Mouse (Mus musculus) bone marrow macrophage, adult 2 months (primary cell): Measurements from ENCODE around the gene Ccdc57. TPM values are rescaled to one million over a fixed set of nuclear protein-coding genes. Genes with fewer than 3 reads are reported as not detected.

Experiments
- H3K27ac ChIP-seq: 2 replicates; pipeline ENCODE4 v1.5.1; 2012; ENCODE audit warnings: low read depth, low read length; ENCODE audit not compliant: insufficient read depth
- H3K4me1 ChIP-seq: 2 replicates; pipeline ENCODE4 v1.6.1; 2012; ENCODE audit warnings: low read length; ENCODE audit not compliant: control insufficient read depth, insufficient read depth
- H3K4me3 ChIP-seq: 2 replicates; pipeline ENCODE4 v1.5.1; 2012; ENCODE audit warnings: mild to moderate bottlenecking, low read length, moderate library complexity; ENCODE audit not compliant: insufficient read depth
- CTCF ChIP-seq: IDR thresholded peaks from 2 replicates; pipeline ENCODE4 v1.5.1; 2012; ENCODE audit warnings: low read depth, mild to moderate bottlenecking, low read length, moderate library complexity
- POLR2A ChIP-seq: IDR thresholded peaks from 2 replicates; pipeline ENCODE4 v1.6.1; 2012; ENCODE audit warnings: mild to moderate bottlenecking, low read depth, low read length, borderline replicate concordance
- polyA plus RNA-seq: library from polyadenylated mRNA; stranded (reverse); fragments of >200 nt; gene quantifications from 2 replicates; pipeline ENCODE4 v1.2.4, GENCODE M21; 2012; ENCODE audit not compliant: missing spikeins, insufficient read depth, insufficient read length

The Ccdc57 gene
- polyA plus RNA-seq, 1 experiment: 4.1 TPM

GRCm38 (mm10) chr11:120831659-120832440 is 100.8 kb downstream of the Ccdc57 start:
- H3K4me1 ChIP-seq: no peaks in the 10 kb centered on the region
- H3K27ac ChIP-seq: no peak overlapping the region
- H3K4me3 ChIP-seq: no peak overlapping the region
- TF ChIP-seq POLR2A (no peak), CTCF (no peak)

GRCm38 (mm10) chr11:120830686-120831085 is 102.0 kb downstream of the Ccdc57 start:
- no peak overlapping the region for H3K4me3 ChIP-seq
- peaks cover 6% of the 10 kb centered on the region for H3K4me1 ChIP-seq
- TF ChIP-seq POLR2A: no peak
- no peak for TF ChIP-seq CTCF
- no peak overlapping the region for H3K27ac ChIP-seq

DNA sequence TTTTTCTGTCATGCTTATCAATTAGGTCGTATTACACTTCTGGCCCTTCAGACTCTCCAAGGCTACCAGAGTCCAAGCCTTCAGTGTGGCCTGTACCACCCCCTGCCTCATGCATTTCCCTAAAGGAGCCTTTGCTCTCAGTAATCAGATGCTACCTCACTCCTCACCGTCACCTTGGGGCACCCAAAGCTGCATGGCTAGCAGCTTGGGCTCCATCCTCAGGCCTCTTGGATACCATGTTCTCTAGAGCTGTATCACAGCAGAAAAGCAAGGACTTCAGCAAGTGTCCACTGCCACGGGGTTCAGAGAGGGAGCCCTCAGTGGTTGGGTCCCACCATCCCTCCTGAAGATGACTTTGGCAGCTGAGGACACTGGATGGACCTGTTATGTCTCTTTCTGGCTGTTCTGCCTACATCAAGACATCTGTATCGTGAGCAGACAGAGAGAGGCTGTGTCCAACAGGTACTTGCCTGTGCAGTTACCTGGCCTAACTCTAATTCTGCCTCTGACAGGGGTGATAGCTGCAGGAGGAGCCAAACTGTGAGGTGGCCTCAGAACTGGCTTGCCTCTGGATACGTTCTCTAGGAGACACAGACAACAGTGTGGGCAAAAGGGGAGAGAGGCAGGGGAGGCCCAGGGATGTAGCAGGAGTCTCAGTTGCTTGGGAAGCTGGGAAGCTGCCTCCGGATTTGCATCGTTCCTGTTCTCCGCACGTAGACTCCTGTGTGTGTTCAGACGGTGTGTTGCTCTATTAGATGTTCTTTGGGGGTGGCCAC is 102.7 kb downstream of the Ccdc57 start:
- H3K27ac ChIP-seq: no peak overlapping the region
- peaks cover 12% of the 10 kb centered on the region for H3K4me1 ChIP-seq
- H3K4me3 ChIP-seq: no peak overlapping the region
- TF ChIP-seq CTCF (no peak), POLR2A (no peak)

DNA sequence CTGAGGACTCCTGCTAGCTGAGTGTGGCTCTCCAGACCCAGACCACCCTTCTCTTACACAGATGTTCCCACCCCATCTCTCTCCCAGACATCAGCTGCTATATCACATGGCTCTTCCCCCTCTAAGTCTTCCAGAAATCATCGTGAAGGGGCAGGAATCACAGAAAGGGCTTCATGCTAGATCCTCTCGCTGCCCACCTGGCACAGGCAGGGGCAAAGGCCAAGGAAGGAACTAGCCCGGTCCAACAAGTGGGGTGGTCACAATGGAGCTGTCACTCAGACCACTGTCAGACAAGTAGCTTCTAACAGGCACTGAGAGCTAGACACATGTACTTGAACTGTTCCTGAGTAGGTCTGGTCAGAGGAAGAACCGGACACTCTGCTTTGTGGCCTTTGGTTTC is 104.3 kb downstream of the Ccdc57 start:
- peaks cover 12% of the 10 kb centered on the region for H3K4me1 ChIP-seq
- no peak overlapping the region for H3K4me3 ChIP-seq
- TF ChIP-seq POLR2A (no peak), CTCF (no peak)

DNA sequence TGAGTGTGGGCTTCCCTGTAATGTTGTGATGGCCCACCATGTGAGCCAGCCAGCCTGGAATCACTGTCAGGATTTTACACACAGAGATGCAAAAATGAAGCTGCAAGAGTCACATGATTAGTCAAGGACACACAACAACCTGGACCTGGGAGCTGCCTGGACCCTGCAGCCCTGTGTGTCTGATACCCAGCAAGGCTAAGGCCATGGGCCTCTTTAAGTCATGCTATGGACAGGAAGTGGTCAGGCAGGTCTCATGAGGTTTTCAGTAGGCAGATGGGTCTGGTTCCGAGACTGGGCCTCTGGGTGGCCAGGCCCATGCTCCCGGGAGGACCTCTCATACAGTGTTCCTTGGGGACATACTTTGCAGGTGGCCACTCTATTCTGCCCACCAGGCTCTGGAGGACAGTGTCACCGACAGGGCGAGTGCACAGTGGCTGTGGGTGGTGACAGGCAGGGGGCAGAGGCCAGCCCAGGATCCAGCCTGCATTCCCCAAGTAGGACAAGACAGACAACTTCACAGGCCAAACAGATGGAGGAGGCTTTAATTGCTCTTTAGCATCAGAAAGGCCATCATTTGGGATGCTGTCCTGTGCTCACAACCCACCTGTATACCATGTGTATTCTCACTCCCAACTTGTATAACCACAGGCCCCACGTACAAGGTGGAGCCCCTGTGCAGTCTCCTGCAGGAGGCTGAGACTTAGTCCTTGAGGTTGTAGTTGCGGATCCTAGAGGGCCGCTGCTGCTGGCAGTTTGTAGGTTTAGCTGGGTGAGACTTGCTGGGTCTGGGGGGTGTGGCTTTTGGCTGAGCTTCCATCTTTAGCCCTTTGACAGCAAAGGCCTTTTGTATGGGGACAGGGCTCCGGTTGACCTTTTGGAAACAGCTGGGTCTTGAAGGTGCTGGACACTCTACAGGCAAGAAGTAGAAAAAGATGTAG is 106.4 kb downstream of the Ccdc57 start:
- no peak for TF ChIP-seq CTCF
- TF ChIP-seq POLR2A: no peak
- Histone ChIP-seq H3K4me1 (peaks cover 18% of the 10 kb centered on the region), H3K27ac (no peak overlapping the region), H3K4me3 (no peak overlapping the region)

More for the DNA sequence above, 104.3 kb downstream of the Ccdc57 start:
- no peak overlapping the region for H3K27ac ChIP-seq

GRCm38 (mm10) chr11:120825289-120825863 is 107.3 kb downstream of the Ccdc57 start:
- H3K27ac ChIP-seq: no peak overlapping the region
- TF ChIP-seq POLR2A (no peak), CTCF (no peak)
- H3K4me1 ChIP-seq: peaks cover 18% of the 10 kb centered on the region
- H3K4me3 ChIP-seq: peak overlapping the region; percentile 80; the same call in 1 of the 2 replicates

- Histone ChIP-seq H3K4me1 (peaks cover 18% of the 10 kb centered on the region), H3K27ac (peak overlapping the region; percentile 75), H3K4me3 (peak overlapping the region; percentile 80)
- TF ChIP-seq POLR2A: no peak
- no peak for TF ChIP-seq CTCF
Observed at GRCm38 (mm10) chr11:120824787-120825288, 107.8 kb downstream of the Ccdc57 start.

GRCm38 (mm10) chr11:120823956-120824786 is 108.5 kb downstream of the Ccdc57 start, which contains the start of gene Fasn:
Gene Fasn, minus strand, starts transcription at chr11:120824547.
- peak; percentile 94; the same call in 1 of the 2 replicates for TF ChIP-seq POLR2A
- TF ChIP-seq CTCF: no peak
- Histone ChIP-seq H3K4me1 (peaks cover 18% of the 10 kb centered on the region), H3K27ac (peak within 1 kb of the TSS; percentile 83), H3K4me3 (peak within 1 kb of the TSS; percentile 80)
